Mouse (Mus musculus): ENCODE data around the gene Fnbp1. TPM values are rescaled to one million over a fixed set of nuclear protein-coding genes. Genes with fewer than 3 reads are reported as not detected.

Fnbp1 gene
- polyA plus RNA-seq, 1 experiment from 2014 or later, result 27.8 TPM

DNA sequence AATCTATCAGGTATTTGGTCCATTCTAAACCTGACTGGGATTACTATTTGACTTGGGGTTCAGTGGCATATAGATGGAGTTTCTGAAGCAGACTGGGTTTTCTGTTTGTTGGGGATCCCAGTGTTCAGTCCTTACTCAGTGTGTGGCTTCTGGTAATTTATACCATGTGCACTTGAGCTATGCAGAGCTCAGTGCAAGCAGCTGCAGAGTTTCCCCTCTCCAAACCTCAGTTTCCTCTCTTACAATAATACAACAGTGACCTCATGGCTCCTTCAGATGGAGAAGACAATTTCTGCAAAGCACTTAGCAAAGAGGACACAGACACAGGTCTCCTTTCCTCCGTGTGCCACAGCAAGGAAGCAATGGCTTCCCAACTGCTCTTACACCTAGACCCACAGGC is 3.1 kb upstream of the Fnbp1 start:
- Histone ChIP-seq H3K4me3 (replicated peaks) (no peak overlapping the region), H3K9me3 (no peaks in the 10 kb centered on the region), H3K4me1 (peaks cover 8% of the 10 kb centered on the region; the same call in 1 of the 2 replicates), H3K4me2 (no peak overlapping the region), H3K36me3 (peaks cover 9% of the 10 kb centered on the region; the same call in 1 of the 2 replicates), H3K9ac (no peak overlapping the region), H3K27ac (no peak overlapping the region), H3K27me3 (replicated peaks) (no peaks in the 10 kb centered on the region)
- ATAC-seq (ENCODE audit: insufficient read depth, low FRiP score, low read depth), result no peak
- WGBS, result 71% methylated on average over 1 of the region's 1 CpGs

DNA sequence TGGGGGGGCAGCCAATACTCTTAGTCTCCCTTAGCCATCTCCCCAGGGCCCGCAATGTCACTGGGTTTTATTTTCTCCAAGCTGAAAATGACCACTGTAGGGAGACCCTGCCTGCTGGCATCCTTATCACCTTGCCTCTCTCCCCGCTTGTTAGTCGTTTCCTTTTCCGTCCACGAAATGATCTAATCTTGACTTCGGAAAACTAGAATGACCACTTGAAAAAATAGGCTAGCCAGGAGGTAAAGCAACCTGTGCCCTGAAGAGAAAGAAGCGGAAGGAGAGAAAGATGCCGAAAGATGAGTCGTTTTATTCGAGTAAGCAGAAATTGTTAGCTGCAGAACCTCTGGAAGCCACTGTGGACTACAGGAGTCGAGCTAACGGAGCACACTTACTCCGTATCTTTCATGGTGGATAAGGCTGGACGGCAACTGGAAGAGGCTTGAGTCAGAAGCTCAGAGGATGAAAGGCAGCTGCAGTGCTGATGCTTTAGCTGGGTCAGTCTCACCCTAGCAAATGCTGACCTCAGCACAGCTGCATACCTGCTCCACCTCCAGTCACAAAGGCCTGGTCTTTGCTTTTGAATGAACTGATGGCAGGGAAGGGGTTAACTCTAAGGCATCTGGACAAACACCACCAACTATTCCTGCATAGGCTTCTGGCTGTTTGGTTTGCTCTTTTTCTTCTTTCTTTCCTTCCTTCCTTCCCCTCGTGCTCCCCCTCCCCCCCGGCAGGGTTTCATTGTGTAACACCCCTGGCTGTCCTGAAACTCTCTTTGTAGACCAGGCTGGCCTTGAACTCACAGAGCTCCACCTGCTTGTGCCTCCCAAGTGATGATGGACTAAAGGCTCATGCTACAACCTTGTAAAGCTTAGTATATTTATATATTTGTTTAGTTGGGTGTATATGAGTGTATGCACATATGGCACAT is 2.2 kb upstream of the Fnbp1 start:
- Histone ChIP-seq H3K4me2 (no peak overlapping the region; the same call in 1 of the 2 replicates), H3K4me3 (replicated peaks) (no peak overlapping the region), H3K4me1 (peaks cover 8% of the 10 kb centered on the region; the same call in 1 of the 2 replicates), H3K27ac (peak overlapping the region; percentile 16; the same call in 1 of the 2 replicates), H3K27me3 (replicated peaks) (no peaks in the 10 kb centered on the region), H3K36me3 (peaks cover 9% of the 10 kb centered on the region; the same call in 1 of the 2 replicates), H3K9me3 (no peaks in the 10 kb centered on the region), H3K9ac (no peak overlapping the region)
- ATAC-seq (ENCODE audit: insufficient read depth, low FRiP score, low read depth), result no peak
- WGBS, result 67% methylated on average over 16 of the region's 16 CpGs

- Histone ChIP-seq H3K36me3 (peaks cover 9% of the 10 kb centered on the region; the same call in 1 of the 2 replicates), H3K27me3 (replicated peaks) (no peaks in the 10 kb centered on the region), H3K9me3 (no peaks in the 10 kb centered on the region), H3K4me1 (peaks cover 8% of the 10 kb centered on the region; the same call in 1 of the 2 replicates), H3K4me2 (no peak overlapping the region; the same call in 1 of the 2 replicates), H3K9ac (no peak overlapping the region), H3K4me3 (replicated peaks) (no peak overlapping the region), H3K27ac (peak overlapping the region; percentile 50)
- 68% methylated on average over 6 of the region's 6 CpGs for WGBS
- ATAC-seq (ENCODE audit: insufficient read depth, low FRiP score, low read depth), result no peak
Observed at GRCm38 (mm10) chr2:31143326-31143725, 1.5 kb upstream of the Fnbp1 start.

DNA sequence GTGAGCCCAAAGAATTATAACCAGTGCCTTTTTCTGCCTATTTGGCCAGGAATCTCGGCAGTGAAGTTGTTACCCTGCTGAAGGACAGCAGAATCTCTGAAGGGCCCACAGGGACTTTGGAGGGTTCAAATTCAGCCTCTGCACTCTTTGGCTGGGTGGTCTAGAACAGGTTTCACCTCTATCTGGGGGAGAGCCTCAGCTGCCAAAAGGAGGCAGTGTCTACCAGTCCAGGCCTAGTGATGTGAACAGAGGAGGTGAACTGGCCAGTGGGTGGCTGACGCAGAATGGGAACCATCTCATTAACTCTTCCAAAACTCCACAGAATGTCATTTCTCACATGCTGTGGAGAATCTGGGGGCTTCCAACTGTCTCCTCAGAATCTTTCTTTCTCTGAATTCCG is 697 bp upstream of the Fnbp1 start:
- H3K4me1 ChIP-seq, result peaks cover 8% of the 10 kb centered on the region; the same call in 1 of the 2 replicates
- ATAC-seq (ENCODE audit: insufficient read depth, low FRiP score, low read depth), result no peak
- H3K27ac ChIP-seq, result peak overlapping the region; percentile 50
- peak overlapping the region; percentile 89 for H3K4me2 ChIP-seq
- WGBS, result 23% methylated on average over 3 of the region's 3 CpGs
- H3K4me3 ChIP-seq (replicated peaks), result peak overlapping the region; percentile 87
- no peaks in the 10 kb centered on the region for H3K27me3 ChIP-seq (replicated peaks)
- peak overlapping the region; percentile 24; the same call in 1 of the 2 replicates for H3K9ac ChIP-seq
- H3K9me3 ChIP-seq, result no peaks in the 10 kb centered on the region
- H3K36me3 ChIP-seq, result peaks cover 7% of the 10 kb centered on the region; the same call in 1 of the 2 replicates

- Histone ChIP-seq H3K4me1 (peaks cover 8% of the 10 kb centered on the region), H3K4me3 (replicated peaks) (peak overlapping the region; percentile 87), H3K27ac (peak overlapping the region; percentile 87), H3K27me3 (replicated peaks) (no peaks in the 10 kb centered on the region), H3K9ac (peak overlapping the region; percentile 97), H3K4me2 (peak overlapping the region; percentile 89), H3K36me3 (peaks cover 4% of the 10 kb centered on the region; the same call in 1 of the 2 replicates), H3K9me3 (no peaks in the 10 kb centered on the region)
- WGBS, result under 1% methylated on average over 71 of the region's 78 CpGs
- ATAC-seq (ENCODE audit: insufficient read depth, low FRiP score, low read depth), result peak; percentile 40; the same call in 1 of the 2 replicates
Observed at GRCm38 (mm10) chr2:31141074-31141866, 538 bp downstream of the Fnbp1 start.

DNA sequence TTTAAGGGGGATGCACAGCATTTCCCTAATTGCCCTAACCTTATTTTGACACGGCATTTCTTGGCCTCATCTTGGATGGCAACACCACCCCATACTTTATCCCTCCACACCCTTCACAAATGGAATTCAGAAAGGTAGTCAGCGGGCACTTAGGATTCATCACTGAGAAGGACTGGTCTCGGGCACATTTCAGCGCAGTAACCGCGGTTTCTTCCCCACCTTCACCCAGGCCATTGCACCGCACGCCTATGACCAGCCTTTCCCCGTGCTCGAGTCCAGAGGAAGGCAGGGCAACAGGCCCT is 1.1 kb downstream of the Fnbp1 start:
- Histone ChIP-seq H3K27ac (no peak overlapping the region), H3K27me3 (replicated peaks) (no peaks in the 10 kb centered on the region), H3K9me3 (no peaks in the 10 kb centered on the region), H3K4me2 (peak overlapping the region; percentile 89), H3K4me1 (peaks cover 9% of the 10 kb centered on the region), H3K4me3 (replicated peaks) (peak overlapping the region; percentile 87), H3K9ac (peak overlapping the region; percentile 97), H3K36me3 (no peaks in the 10 kb centered on the region)
- no peak for ATAC-seq (ENCODE audit: insufficient read depth, low FRiP score, low read depth)
- 8% methylated on average over 10 of the region's 10 CpGs for WGBS

DNA sequence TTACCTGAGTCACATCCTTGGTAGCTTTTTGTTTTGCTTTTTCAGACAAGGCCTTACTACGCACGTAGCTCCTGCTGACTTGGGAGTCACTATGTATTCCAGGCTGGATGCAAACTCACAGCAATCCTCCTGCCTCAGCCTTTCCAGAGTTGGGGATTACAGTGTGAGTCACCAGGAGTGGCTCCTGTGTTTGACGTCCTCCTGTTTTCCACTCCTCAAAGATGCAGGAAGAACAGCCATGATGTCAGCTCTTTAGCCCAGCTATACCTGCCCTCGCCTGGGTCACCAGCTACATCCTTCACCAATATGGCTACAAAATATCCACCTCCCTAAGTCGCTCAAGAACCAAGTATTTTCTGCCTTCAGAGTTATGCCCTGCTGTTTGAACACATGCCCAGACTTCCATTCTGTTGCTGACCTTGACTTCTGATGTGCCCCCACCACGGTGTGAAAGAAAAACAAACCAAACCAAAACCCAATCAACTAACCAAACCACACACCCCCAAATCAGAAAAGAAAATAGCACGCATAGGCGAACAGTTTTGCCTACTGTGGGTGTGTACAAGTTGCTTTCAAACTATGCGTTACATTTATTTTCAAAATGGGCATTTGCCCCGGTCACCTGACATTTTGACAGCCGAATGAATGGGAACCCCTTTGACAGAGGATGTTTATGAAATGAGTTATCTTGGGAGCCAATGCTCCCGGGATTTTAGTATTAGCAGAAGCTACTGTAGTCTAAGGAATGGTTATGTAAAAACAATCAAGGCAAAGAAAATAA is 1.6 kb downstream of the Fnbp1 start:
- no peak for ATAC-seq (ENCODE audit: insufficient read depth, low FRiP score, low read depth)

DNA sequence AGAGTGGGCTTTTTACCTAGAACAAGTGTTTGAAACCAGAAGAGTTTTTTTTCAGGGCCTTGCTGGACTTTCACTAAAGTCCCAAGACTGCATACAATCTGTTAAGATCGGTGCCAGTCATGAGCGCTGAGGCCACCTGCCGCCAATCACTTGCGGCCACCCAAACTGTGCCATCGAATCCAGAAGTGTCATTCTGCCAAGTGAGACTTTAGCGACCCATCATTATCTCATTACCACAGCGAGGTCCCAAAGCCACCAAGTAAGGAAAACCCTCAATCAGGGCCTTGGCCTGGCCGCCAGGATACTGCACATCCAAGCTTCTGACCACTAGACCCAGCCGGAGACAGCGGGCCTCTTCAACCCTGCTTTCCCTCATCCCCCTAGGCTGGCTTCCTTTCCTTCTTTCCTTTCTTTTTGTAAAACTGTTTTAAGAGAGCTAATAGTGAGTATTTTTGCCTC is 2.6 kb downstream of the Fnbp1 start:
- Histone ChIP-seq H3K27ac (no peak overlapping the region), H3K36me3 (no peaks in the 10 kb centered on the region), H3K4me1 (peaks cover 18% of the 10 kb centered on the region), H3K27me3 (replicated peaks) (no peaks in the 10 kb centered on the region), H3K9ac (no peak overlapping the region), H3K4me2 (no peak overlapping the region), H3K4me3 (replicated peaks) (no peak overlapping the region), H3K9me3 (no peaks in the 10 kb centered on the region)
- ATAC-seq (ENCODE audit: insufficient read depth, low FRiP score, low read depth), result no peak
- 92% methylated on average over 10 of the region's 10 CpGs for WGBS

More for the DNA sequence above, 1.6 kb downstream of the Fnbp1 start:
- H3K27me3 ChIP-seq (replicated peaks), result no peaks in the 10 kb centered on the region
- peak overlapping the region; percentile 89 for H3K4me2 ChIP-seq
- peak overlapping the region; percentile 87 for H3K4me3 ChIP-seq (replicated peaks)
- H3K4me1 ChIP-seq, result peaks cover 13% of the 10 kb centered on the region
- H3K36me3 ChIP-seq, result no peaks in the 10 kb centered on the region
- H3K9ac ChIP-seq, result no peak overlapping the region; the same call in 1 of the 2 replicates
- 60% methylated on average over 12 of the region's 12 CpGs for WGBS
- no peak overlapping the region for H3K27ac ChIP-seq
- no peaks in the 10 kb centered on the region for H3K9me3 ChIP-seq

DNA sequence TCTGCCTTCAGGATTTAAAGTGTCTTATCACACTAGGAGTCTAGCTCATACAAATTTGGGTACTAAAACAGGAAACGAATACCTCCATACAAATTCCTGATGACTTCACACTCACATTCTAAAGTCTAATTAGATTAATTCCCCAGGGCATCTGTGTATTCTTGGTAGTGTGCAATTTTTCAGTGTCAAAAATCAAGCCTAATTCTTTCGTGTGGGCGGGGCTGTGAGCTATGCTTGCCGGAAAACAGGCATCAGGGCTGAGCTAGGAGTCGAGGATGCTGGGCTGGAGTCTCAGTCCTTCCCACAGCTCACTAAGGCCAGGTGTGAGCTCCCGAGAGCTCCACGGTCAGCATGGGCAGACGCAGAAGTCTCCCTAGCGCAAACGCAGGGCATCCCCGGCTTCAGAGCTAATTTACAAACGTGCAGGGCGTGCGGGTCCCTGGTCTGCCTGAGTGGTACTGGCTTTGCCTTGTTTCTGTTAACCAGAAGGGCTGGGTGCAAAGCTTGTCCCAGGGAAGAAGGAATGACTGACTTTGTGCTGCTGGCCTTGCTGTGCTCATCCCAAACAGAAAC is 4.7 kb downstream of the Fnbp1 start:
- WGBS, result 62% methylated on average over 14 of the region's 14 CpGs
- no peaks in the 10 kb centered on the region for H3K36me3 ChIP-seq
- H3K27me3 ChIP-seq (replicated peaks), result no peaks in the 10 kb centered on the region
- no peak overlapping the region for H3K27ac ChIP-seq
- ATAC-seq (ENCODE audit: insufficient read depth, low FRiP score, low read depth), result no peak
- no peak overlapping the region for H3K4me2 ChIP-seq
- peaks cover 18% of the 10 kb centered on the region for H3K4me1 ChIP-seq
- H3K9ac ChIP-seq, result no peak overlapping the region
- no peak overlapping the region for H3K4me3 ChIP-seq (replicated peaks)
- H3K9me3 ChIP-seq, result no peaks in the 10 kb centered on the region

DNA sequence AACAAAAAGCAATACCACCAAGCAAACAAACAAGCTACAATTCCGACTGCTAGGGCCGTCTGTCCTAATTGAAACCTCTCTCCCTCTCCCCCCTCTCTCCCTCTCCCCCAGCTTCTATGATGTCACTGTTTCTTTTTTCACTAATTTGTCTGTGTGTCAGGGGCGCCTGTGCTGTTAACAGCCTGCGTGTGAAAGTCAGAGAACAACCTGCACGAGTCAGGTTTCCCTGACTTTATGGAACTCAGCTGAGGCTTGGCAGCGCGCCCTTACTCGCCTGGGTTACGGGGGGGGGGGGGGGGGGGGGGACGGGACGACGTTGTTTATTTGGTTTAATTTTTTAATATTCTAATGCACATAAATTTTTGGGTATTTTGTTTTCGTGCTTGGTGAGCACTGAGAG is 5.5 kb downstream of the Fnbp1 start:
- H3K4me2 ChIP-seq, result no peak overlapping the region

DNA sequence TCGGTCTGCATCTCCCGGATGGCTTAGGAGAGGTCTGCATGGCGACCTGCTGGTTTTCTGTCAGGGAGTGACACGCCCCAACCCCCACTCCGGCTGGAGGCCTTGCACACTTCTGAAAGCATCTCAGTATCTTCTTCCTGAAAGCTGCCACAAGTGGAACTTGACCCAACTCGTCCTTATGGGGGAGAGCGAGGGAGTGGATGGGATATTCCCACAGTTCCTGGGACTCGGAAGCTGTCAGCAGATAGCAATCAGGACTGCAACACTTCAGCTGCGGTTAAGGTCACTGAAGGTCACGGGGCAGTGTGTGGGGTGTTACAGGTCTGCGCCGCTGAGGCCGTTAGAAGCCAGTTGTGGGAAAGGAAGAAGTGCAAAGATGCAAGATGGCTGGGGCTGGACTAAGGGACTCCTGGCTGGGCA is 6.3 kb downstream of the Fnbp1 start:
- Histone ChIP-seq H3K4me3 (replicated peaks) (no peak overlapping the region), H3K27me3 (replicated peaks) (no peaks in the 10 kb centered on the region), H3K9me3 (no peaks in the 10 kb centered on the region), H3K27ac (no peak overlapping the region), H3K4me1 (peaks cover 21% of the 10 kb centered on the region), H3K36me3 (no peaks in the 10 kb centered on the region), H3K9ac (no peak overlapping the region), H3K4me2 (no peak overlapping the region)
- no peak for ATAC-seq (ENCODE audit: insufficient read depth, low FRiP score, low read depth)
- 47% methylated on average over 13 of the region's 13 CpGs for WGBS

More for the DNA sequence above, 5.5 kb downstream of the Fnbp1 start:
- Histone ChIP-seq H3K36me3 (no peaks in the 10 kb centered on the region), H3K27ac (peak overlapping the region; percentile 21; the same call in 1 of the 2 replicates), H3K4me3 (replicated peaks) (no peak overlapping the region), H3K9ac (no peak overlapping the region), H3K27me3 (replicated peaks) (no peaks in the 10 kb centered on the region), H3K9me3 (no peaks in the 10 kb centered on the region), H3K4me1 (peaks cover 20% of the 10 kb centered on the region)
- WGBS, result 30% methylated on average over 13 of the region's 13 CpGs
- no peak for ATAC-seq (ENCODE audit: insufficient read depth, low FRiP score, low read depth)
